Mouse (Mus musculus) layer of hippocampus, adult 6 months (tissue): ENCODE data around the gene Olfr724. TPM values are rescaled to one million over a fixed set of nuclear protein-coding genes. Genes with fewer than 3 reads are reported as not detected.

ENCODE experiments used
- long read RNA-seq, 2 experiments: library from polyadenylated mRNA; unstranded; transcript quantifications; one replicate each; pipeline ENCODE4 v2.0.0; 2019 to 2020
- polyA plus RNA-seq: library from polyadenylated mRNA; unstranded; fragments of <200 nt; fragmentation: Nextera tagmentation; gene quantifications from 2 replicates; pipeline ENCODE4 v1.2.3, GENCODE M21; 2021

Gene Olfr724
- polyA plus RNA-seq = not detected in 2 replicates
- long read RNA-seq, experiment 1 = 0 reads
- long read RNA-seq, experiment 2 = 0 reads

GRCm38 (mm10) chr14:49963174-49963573, at the start of gene Olfr724:
TSS of gene Olfr724 (minus strand) at chr14:49963274.

DNA sequence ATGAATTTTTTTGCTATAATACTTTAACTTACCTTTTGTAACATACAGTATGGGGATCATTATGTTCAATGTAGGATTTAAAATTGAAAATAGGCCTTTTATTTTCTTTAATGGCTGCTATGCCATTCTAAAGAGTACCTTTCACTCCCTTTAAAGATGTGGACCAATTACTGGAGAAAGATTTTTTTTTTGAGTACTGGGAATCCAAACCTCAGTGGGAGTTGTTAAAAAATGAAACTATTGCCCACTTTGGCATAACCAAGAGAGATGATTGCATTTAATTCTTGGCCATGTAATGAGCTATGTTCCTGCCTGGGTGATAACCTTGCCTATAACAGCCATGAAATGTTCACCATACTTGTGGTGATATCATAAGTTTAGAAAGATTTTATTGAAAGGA, 31.4 kb downstream of the Olfr724 start, which contains the start of gene Olfr723:
Gene Olfr723 (minus strand): TSS at position 101 of the 400 bp plus-strand sequence.

Other genes starting within 250 kb of the Olfr724 start
- gene Armh4, start 179.9 kb downstream of the Olfr724 start, polyA plus RNA-seq = 12.9 TPM in 2 replicates
- not detected in 2 replicates for gene Olfr722, start 61.3 kb downstream of the Olfr724 start, polyA plus RNA-seq
- gene Olfr723, start 31.5 kb downstream of the Olfr724 start, polyA plus RNA-seq = not detected in 2 replicates
- not detected in 2 replicates for gene Olfr725, start 77.1 kb upstream of the Olfr724 start, polyA plus RNA-seq
- gene Olfr726, start 127.7 kb upstream of the Olfr724 start, polyA plus RNA-seq = not detected in 2 replicates
- gene Olfr727, start 159.9 kb upstream of the Olfr724 start, polyA plus RNA-seq = not detected in 2 replicates
- gene Olfr728, start 179.4 kb upstream of the Olfr724 start, polyA plus RNA-seq = not detected in 2 replicates
- gene Olfr729, start 189.6 kb upstream of the Olfr724 start, polyA plus RNA-seq = not detected in 2 replicates
- not detected in 2 replicates for gene Olfr730, start 224.9 kb upstream of the Olfr724 start, polyA plus RNA-seq